22 mouse cellular contexts compared by ENCODE assay signal in genomic region chr8:108645660-108646059, GRCm38 (mm10).
DNase-seq lines count a peak whose midpoint lies in the region; ATAC-seq and TF ChIP-seq lines count a peak whose summit lies in the region.
"Had no signal": no experiment of that assay in that cellular context is flagged by ENCODE, and none has a peak within 500 bp of the region (broad histone marks: within the 10 kb centered on the region; RNA-seq: fewer than 3 reads in every experiment).

No protein-coding gene starts in this region.

- no peaks in the 10 kb centered on the region; the same call in 1 of the 2 replicates for H3K4me1 ChIP-seq in stomach, postnatal 0 days (replicated peaks; ENCODE audit: control insufficient read depth, insufficient read depth)
- H3K4me1 ChIP-seq: embryonic facial prominence, embryonic 15.5 days; forebrain, embryonic 12.5 days had no signal

- DNase-seq in ES-CJ7 (ENCODE audit: low read depth, low spot score) (peak; percentile 79), ZHBTc4 (ENCODE audit: low read depth, low spot score) (peak; percentile 61)
- peak; percentile 31 for DNase-seq in stomach, postnatal 0 days (ENCODE audit: low spot score)
- DNase-seq in lung, postnatal 36 days: no peak
- no peak for DNase-seq in kidney, postnatal 4 days
- no peak for DNase-seq in cerebellum, adult 8-10 months
- DNase-seq: adrenal gland, adult 2 months; adrenal gland, postnatal 10 days; adrenal gland, postnatal 25 days; cerebellum, adult 11-12 months; cerebellum, adult 2 months; cerebellum, adult 9-11 months; cerebellum, postnatal 14 days; cerebellum, postnatal 36 days; embryo, embryonic 11 days had no signal

- no peak overlapping the region for H3K4me2 ChIP-seq in stomach, postnatal 0 days (replicated peaks; ENCODE audit: low read depth)
- H3K4me2 ChIP-seq: embryonic facial prominence, embryonic 13.5 days; embryonic facial prominence, embryonic 15.5 days; forebrain, embryonic 12.5 days had no signal

- H3K27ac ChIP-seq in stomach, postnatal 0 days (replicated peaks): no peak overlapping the region
- H3K27ac ChIP-seq: embryonic facial prominence, embryonic 13.5 days; embryonic facial prominence, embryonic 15.5 days; forebrain, embryonic 10.5 days; forebrain, embryonic 12.5 days had no signal

- 46% methylated on average over 3 of the region's 3 CpGs for WGBS in stomach, postnatal 0 days

- H3K36me3 ChIP-seq in stomach, postnatal 0 days (ENCODE audit: control insufficient read depth, insufficient read depth, low read length): no peaks in the 10 kb centered on the region
- H3K36me3 ChIP-seq: embryonic facial prominence, embryonic 13.5 days; embryonic facial prominence, embryonic 15.5 days; forebrain, embryonic 10.5 days; forebrain, embryonic 12.5 days had no signal

- TF ChIP-seq CTCF in stomach, postnatal 0 days (IDR thresholded peaks at IDR 0.05; ENCODE audit: low read depth): no peak

- H3K4me3 ChIP-seq in stomach, postnatal 0 days (ENCODE audit: low read depth, low read length): no peak overlapping the region
- H3K4me3 ChIP-seq: embryonic facial prominence, embryonic 13.5 days; embryonic facial prominence, embryonic 15.5 days; erythroblast, embryonic 14.5 days; forebrain, embryonic 10.5 days; forebrain, embryonic 12.5 days had no signal

- no peaks in the 10 kb centered on the region for H3K9me3 ChIP-seq in stomach, postnatal 0 days (ENCODE audit: control insufficient read depth, low read length)
- H3K9me3 ChIP-seq: embryonic facial prominence, embryonic 13.5 days; embryonic facial prominence, embryonic 15.5 days; forebrain, embryonic 10.5 days; forebrain, embryonic 12.5 days had no signal

- no peaks in the 10 kb centered on the region for H3K27me3 ChIP-seq in stomach, postnatal 0 days (ENCODE audit: control insufficient read depth, insufficient read depth, low read length)
- H3K27me3 ChIP-seq: embryonic facial prominence, embryonic 13.5 days; embryonic facial prominence, embryonic 15.5 days; forebrain, embryonic 12.5 days had no signal

- H3K9ac ChIP-seq in stomach, postnatal 0 days (ENCODE audit: low read length): no peak overlapping the region
- H3K9ac ChIP-seq: embryonic facial prominence, embryonic 13.5 days; embryonic facial prominence, embryonic 15.5 days; forebrain, embryonic 12.5 days had no signal

- TF ChIP-seq EP300 in stomach, postnatal 0 days (optimal IDR thresholded peaks at IDR 0.05): no peak

- peak; percentile 88 for ATAC-seq in stomach, postnatal 0 days (ENCODE audit: low FRiP score, low TSS enrichment)
- ATAC-seq: forebrain, embryonic 14.5 days; forebrain, embryonic 16.5 days had no signal

Comparison
In these comparisons a context has a peak if more than half of its experiments do, and no peak if none do; other contexts are left out.
1. DNase-seq: peak in ES-CJ7 (single experiment), ZHBTc4 (single experiment) and stomach, postnatal 0 days (single experiment); none in lung, postnatal 36 days (single experiment), kidney, postnatal 4 days (0 of 2) and cerebellum, adult 8-10 months (single experiment).